Mouse (Mus musculus): ENCODE data around the gene Prr15l. TPM values are rescaled to one million over a fixed set of nuclear protein-coding genes. Genes with fewer than 3 reads are reported as not detected.

Prr15l gene
- polyA plus RNA-seq, 1 experiment = 2.2 TPM

DNA sequence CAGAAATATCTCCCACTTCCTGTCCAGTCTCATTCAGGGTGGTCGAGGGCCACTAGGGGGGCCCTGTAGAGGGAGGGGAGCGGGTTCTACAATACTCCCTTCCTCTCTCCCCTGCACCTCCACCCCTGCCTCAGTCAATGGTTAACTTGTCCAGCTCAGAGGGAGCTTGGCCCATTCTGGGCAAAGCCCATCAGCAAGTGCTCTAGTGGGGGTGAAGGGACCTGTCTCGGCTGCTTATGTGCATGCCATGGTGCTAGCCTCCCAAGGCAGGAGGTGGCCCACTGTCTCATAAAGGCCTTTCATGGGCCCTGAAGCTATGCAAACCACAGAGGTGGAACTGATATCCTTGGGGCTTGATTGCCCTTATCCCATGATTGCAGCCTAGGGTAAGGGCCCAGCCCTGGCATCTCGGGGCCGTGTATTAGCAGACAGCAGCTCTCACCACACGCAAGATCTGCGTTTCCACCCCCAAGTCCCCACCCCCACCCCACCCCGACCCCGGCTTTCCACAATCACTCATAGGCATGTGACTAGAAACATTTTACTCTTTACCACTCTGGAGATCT is 1.9 kb downstream of the Prr15l start:
- 73% methylated on average over 9 of the region's 9 CpGs for WGBS
- no peaks in the 10 kb centered on the region for H3K36me3 ChIP-seq (ENCODE audit: control insufficient read depth, insufficient read depth, low read length)
- no peak for TF ChIP-seq CTCF (IDR thresholded peaks at IDR 0.05; ENCODE audit: extremely low read depth, insufficient read depth, insufficient read length, insufficient replicate concordance)
- TF ChIP-seq POLR2A (IDR thresholded peaks at IDR 0.05; ENCODE audit: low read depth, low read length) = no peak
- no peak overlapping the region for H3K4me3 ChIP-seq (ENCODE audit: extremely low read depth, insufficient read depth, insufficient read length)
- H3K4me1 ChIP-seq (ENCODE audit: control insufficient read depth, insufficient read depth, insufficient read length) = no peaks in the 10 kb centered on the region; the same call in 1 of the 2 replicates
- H3K27me3 ChIP-seq (ENCODE audit: control insufficient read depth, insufficient read depth, low read length) = no peaks in the 10 kb centered on the region
- DNase-seq (ENCODE audit: low read depth in 1 of 2, low spot score in 2 of 2) = no peak
- H3K27ac ChIP-seq (ENCODE audit: insufficient read depth, low read length) = no peak overlapping the region

DNA sequence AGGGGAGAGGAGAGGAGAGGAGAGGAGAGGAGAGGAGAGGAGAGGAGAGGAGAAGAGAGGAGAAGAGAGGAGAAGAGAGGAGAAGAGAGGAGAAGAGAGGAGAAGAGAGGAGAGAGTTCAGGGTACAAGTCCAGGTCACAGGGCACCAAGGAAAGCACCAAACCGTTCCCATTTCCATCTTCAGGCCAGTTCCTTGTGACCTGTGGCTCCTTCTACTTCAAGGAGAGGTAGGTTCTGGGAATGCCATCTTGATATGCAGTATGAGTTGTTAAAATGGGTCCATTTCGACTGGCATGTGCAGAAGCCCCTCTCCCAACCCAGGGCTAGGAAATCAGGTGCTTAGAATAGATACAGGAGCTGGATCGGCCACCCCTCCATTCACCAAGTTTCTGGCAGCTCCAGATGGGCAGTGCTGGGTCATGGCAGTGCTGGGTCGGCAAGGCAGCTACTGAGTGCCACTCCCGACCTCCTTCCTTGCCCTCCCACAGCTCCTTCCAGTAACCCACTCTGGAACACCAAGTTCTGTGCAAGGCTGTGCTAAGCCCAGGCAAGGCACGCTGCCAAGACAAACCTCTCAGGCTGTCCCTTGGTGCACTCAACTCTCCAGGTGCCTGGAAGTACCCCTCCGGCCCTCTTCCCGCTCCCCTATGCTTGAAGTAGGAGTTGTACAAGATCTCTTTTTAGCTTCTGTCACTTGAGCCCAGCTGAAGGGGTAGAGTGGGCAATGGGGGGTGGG is 3.6 kb downstream of the Prr15l start:
- Histone ChIP-seq H3K36me3 (ENCODE audit: control insufficient read depth, insufficient read depth, low read length) (no peaks in the 10 kb centered on the region), H3K27me3 (ENCODE audit: control insufficient read depth, insufficient read depth, low read length) (no peaks in the 10 kb centered on the region), H3K27ac (ENCODE audit: insufficient read depth, low read length) (no peak overlapping the region), H3K4me1 (ENCODE audit: control insufficient read depth, insufficient read depth, insufficient read length) (no peaks in the 10 kb centered on the region), H3K4me3 (ENCODE audit: extremely low read depth, insufficient read depth, insufficient read length) (no peak overlapping the region)
- 78% methylated on average over 8 of the region's 8 CpGs for WGBS
- DNase-seq (ENCODE audit: low read depth in 1 of 2, low spot score in 2 of 2) = no peak
- TF ChIP-seq POLR2A (IDR thresholded peaks at IDR 0.05; ENCODE audit: low read depth, low read length) = no peak
- no peak for TF ChIP-seq CTCF (IDR thresholded peaks at IDR 0.05; ENCODE audit: extremely low read depth, insufficient read depth, insufficient read length, insufficient replicate concordance)

DNA sequence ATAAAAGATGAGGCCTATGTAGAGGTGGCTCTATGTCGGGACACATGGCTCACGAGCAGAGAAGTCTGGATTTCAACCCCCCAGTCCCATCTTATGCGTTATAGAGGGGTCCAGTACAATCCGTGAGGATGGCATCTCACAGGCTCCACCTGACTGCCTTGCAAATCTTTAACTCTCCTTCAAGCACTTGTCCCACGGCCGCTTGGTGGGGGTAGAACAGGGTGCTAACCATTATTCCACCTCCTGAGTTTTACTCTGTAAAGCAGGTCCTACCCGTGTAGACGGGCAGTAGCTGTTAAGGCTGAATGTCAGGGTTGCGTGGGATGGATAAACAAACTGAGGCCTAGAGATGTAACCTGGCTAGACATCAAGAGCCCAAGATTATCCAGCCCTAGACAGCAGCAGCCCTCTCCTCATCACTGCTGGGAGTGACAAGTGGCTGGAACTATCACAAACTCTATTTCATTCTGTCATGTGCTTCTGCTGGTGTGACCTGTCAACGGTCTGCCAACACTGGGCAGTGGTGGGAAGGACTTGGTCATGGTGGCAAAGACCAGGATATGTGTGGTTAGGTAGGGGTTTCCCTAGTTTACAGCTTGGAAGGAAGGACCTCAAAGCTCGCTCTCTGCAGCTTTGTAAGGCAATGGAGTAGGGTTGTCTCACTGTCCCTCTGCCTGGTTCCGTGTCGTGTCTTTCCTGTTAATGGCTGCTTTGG is 5.8 kb downstream of the Prr15l start:
- 89% methylated on average over 13 of the region's 13 CpGs for whole genome bisulfite sequencing
- no peak overlapping the region for H3K4me3 ChIP-seq (ENCODE audit: extremely low read depth, insufficient read depth, insufficient read length)
- no peak for TF ChIP-seq POLR2A (IDR thresholded peaks at IDR 0.05; ENCODE audit: low read depth, low read length)
- TF ChIP-seq CTCF (IDR thresholded peaks at IDR 0.05; ENCODE audit: extremely low read depth, insufficient read depth, insufficient read length, insufficient replicate concordance) = no peak
- H3K27ac ChIP-seq (ENCODE audit: insufficient read depth, low read length) = no peak overlapping the region
- no peaks in the 10 kb centered on the region for H3K4me1 ChIP-seq (ENCODE audit: control insufficient read depth, insufficient read depth, insufficient read length)
- no peak for DNase-seq (ENCODE audit: low read depth in 1 of 2, low spot score in 2 of 2)
- H3K27me3 ChIP-seq (ENCODE audit: control insufficient read depth, insufficient read depth, low read length) = no peaks in the 10 kb centered on the region
- H3K36me3 ChIP-seq (ENCODE audit: control insufficient read depth, insufficient read depth, low read length) = no peaks in the 10 kb centered on the region

DNA sequence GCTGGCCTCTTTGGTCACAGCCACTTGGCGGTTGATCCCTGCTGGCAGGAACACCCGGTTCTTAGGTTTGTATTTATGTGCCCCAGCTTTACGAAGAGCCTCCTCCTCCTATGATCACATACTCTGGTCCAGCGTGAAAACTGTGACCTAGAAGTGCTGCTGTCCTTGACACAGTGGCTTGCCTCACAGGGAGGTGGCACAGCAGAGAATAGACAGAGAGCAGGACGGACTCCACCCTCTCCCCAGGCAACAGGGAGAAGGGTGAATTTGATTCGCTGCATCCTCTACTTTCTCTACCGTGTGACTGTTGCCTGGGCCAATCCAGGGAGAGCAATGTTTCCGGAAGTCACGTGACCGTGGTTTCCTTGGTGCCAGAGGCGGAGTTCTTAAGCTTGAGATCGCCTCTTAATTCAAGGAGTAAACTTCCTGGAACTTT is 7.0 kb downstream of the Prr15l start:
- Histone ChIP-seq H3K27ac (ENCODE audit: insufficient read depth, low read length) (no peak overlapping the region), H3K4me3 (ENCODE audit: extremely low read depth, insufficient read depth, insufficient read length) (no peak overlapping the region), H3K36me3 (ENCODE audit: control insufficient read depth, insufficient read depth, low read length) (0 out of 2 replicates have a peak, but pooled peaks cover 2% of the 10 kb centered on the region), H3K27me3 (ENCODE audit: control insufficient read depth, insufficient read depth, low read length) (no peaks in the 10 kb centered on the region), H3K4me1 (ENCODE audit: control insufficient read depth, insufficient read depth, insufficient read length) (no peaks in the 10 kb centered on the region)
- DNase-seq (ENCODE audit: low read depth in 1 of 2, low spot score in 2 of 2) = peak; percentile 17 to 31
- WGBS = 46% methylated on average over 12 of the region's 12 CpGs
- TF ChIP-seq POLR2A (IDR thresholded peaks at IDR 0.05; ENCODE audit: low read depth, low read length) (no peak), CTCF (IDR thresholded peaks at IDR 0.05; ENCODE audit: extremely low read depth, insufficient read depth, insufficient read length, insufficient replicate concordance) (no peak)

DNA sequence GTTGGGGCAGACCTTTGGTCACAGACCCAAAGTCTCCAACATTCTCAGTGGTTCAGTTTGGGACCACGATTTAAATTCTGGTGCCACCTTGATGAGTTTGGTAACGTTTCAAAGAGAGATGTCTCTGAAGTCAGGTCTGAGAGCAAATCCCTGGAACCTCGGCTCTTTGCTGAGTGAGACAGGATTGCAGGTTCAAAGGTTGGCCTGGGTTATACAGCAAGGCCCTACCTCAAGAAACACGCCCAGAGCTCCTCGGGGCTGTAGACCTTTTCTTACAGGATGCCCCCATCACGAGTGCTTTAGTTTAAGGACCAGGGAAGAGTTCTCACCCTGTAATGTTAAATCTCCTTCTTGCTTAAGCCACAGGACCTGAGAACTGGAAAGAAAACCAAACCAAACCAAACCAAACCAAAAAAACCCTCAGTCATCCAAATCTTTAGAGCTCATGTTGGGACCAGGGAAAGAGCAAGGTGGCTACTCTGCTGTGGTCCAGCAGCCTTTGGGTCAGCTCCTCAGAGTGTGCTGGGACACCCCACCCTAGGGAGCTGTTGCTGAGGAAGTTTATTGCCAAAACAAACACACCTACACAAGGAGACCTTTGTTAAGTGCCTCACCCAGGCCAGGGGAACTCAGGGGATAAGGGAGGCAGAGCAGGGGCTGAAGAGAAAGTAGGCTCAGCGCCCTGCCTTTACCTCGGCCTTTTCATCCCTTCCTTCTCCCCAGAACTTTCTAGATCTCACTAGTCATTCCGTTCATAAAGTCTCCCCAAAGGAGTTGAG is 8.2 kb downstream of the Prr15l start:
- no peak for TF ChIP-seq CTCF (IDR thresholded peaks at IDR 0.05; ENCODE audit: extremely low read depth, insufficient read depth, insufficient read length, insufficient replicate concordance)
- TF ChIP-seq POLR2A (IDR thresholded peaks at IDR 0.05; ENCODE audit: low read depth, low read length) = no peak
- WGBS = 91% methylated on average over 9 of the region's 9 CpGs
- Histone ChIP-seq H3K36me3 (ENCODE audit: control insufficient read depth, insufficient read depth, low read length) (peaks cover 2% of the 10 kb centered on the region; the same call in 1 of the 2 replicates), H3K4me3 (ENCODE audit: extremely low read depth, insufficient read depth, insufficient read length) (no peak overlapping the region), H3K27me3 (ENCODE audit: control insufficient read depth, insufficient read depth, low read length) (no peaks in the 10 kb centered on the region), H3K4me1 (ENCODE audit: control insufficient read depth, insufficient read depth, insufficient read length) (no peaks in the 10 kb centered on the region), H3K27ac (ENCODE audit: insufficient read depth, low read length) (no peak overlapping the region)
- no peak for DNase-seq (ENCODE audit: low read depth in 1 of 2, low spot score in 2 of 2)

All from spleen, adult 2 months (tissue).